Mouse (Mus musculus) midbrain, postnatal 0 days (tissue): ENCODE measurements at regions not wholly inside any gene's neighbourhood (a gene's known extent, or its start where the extent isn't known, plus 50 kb on each side); places are given as distances from the start of the nearest gene placed in this dataset.

ENCODE experiments used
- ATAC-seq: fragments of 200-750 bp; cut with Nextera tagmentation; 2 replicates; pipeline ENCODE4 v1.8.0; 2017; ENCODE audit warnings: moderate number of reproducible peaks, mild to moderate bottlenecking, moderate TSS enrichment, moderate library complexity; ENCODE audit not compliant: low FRiP score
- DNase-seq: peaks from one replicate; pipeline ENCODE4 v3.0.0-alpha.2; 2015; ENCODE audit warnings: low spot score
- H3K27ac ChIP-seq: fragments of 300-500 bp; sonication (generic); 2 replicates; pipeline ENCODE4 v1.5.1; 2014; ENCODE audit warnings: low read depth, mild to moderate bottlenecking, low read length, mixed read lengths
- H3K27me3 ChIP-seq: fragments of 300-500 bp; sonication (generic); 2 replicates; pipeline ENCODE4 v1.6.1; 2014; ENCODE audit warnings: low read length, control low read depth, mixed read lengths; ENCODE audit not compliant: insufficient read depth
- H3K36me3 ChIP-seq: fragments of 300-500 bp; sonication (generic); 2 replicates; pipeline ENCODE4 v1.6.1; 2014; ENCODE audit warnings: low read length, control low read depth, mixed read lengths; ENCODE audit not compliant: insufficient read depth
- H3K4me1 ChIP-seq: fragments of 300-500 bp; sonication (generic); 2 replicates; pipeline ENCODE4 v1.6.1; 2014; ENCODE audit warnings: mild to moderate bottlenecking, control low read depth, antibody characterized with exemption, low read length, mixed read lengths; ENCODE audit not compliant: insufficient read depth
- H3K4me2 ChIP-seq: fragments of 300-500 bp; sonication (generic); 2 replicates; pipeline ENCODE4 v1.6.1; 2014; ENCODE audit warnings: low read depth, mild to moderate bottlenecking, low read length, mixed read lengths; ENCODE audit not compliant: poor library complexity, severe bottlenecking
- H3K4me3 ChIP-seq: fragments of 300-500 bp; sonication (generic); 2 replicates; pipeline ENCODE4 v1.5.1; 2014; ENCODE audit warnings: low read depth, mild to moderate bottlenecking, low read length, moderate library complexity
- H3K9ac ChIP-seq: fragments of 300-500 bp; sonication (generic); replicated peaks from 2 replicates; pipeline ENCODE4 v1.6.1; 2014; ENCODE audit warnings: mild to moderate bottlenecking, low read length, moderate library complexity, mixed read lengths; ENCODE audit not compliant: poor library complexity, severe bottlenecking
- H3K9me3 ChIP-seq: fragments of 300-500 bp; sonication (generic); 2 replicates; pipeline ENCODE4 v1.6.1; 2016; ENCODE audit warnings: low read length, control low read depth
- CTCF ChIP-seq: IDR thresholded peaks from 2 replicates; pipeline ENCODE4 v1.5.1; 2016; ENCODE audit warnings: antibody characterized with exemption, mild to moderate bottlenecking
- WGBS: fragments of 180-500 bp; shearing (Covaris S2); extraction: QIAGEN DNeasy Blood & Tissue Kit; methylation state at CpG from one replicate; pipeline ENCODE4 v1.1.7; 2014; 5-methylcytosine and 5-hydroxymethylcytosine counted together

GRCm38 (mm10) chr11:113175323-113175722, 393.3 kb downstream of the Sox9 start:
- no peaks in the 10 kb centered on the region for H3K36me3 ChIP-seq
- H3K4me3 ChIP-seq, result no peak overlapping the region
- no peak overlapping the region for H3K9ac ChIP-seq
- H3K4me1 ChIP-seq, result no peaks in the 10 kb centered on the region
- H3K27ac ChIP-seq, result no peak overlapping the region
- no peak for ATAC-seq
- H3K9me3 ChIP-seq, result no peaks in the 10 kb centered on the region
- TF ChIP-seq CTCF, result peak; percentile 77
- H3K4me2 ChIP-seq, result no peak overlapping the region
- 35% methylated on average over 6 of the region's 6 CpGs for WGBS
- H3K27me3 ChIP-seq, result no peaks in the 10 kb centered on the region
- DNase-seq, result peak; percentile 52

- H3K27ac ChIP-seq, result no peak overlapping the region
- H3K4me1 ChIP-seq, result no peaks in the 10 kb centered on the region
- no peak overlapping the region for H3K9ac ChIP-seq
- no peak overlapping the region for H3K4me3 ChIP-seq
- 15% methylated on average over 7 of the region's 7 CpGs for WGBS
- H3K9me3 ChIP-seq, result no peaks in the 10 kb centered on the region
- no peaks in the 10 kb centered on the region for H3K27me3 ChIP-seq
- H3K4me2 ChIP-seq, result no peak overlapping the region
- ATAC-seq (no peak), DNase-seq (peak; percentile 70)
- TF ChIP-seq CTCF, result peak; percentile 85
- H3K36me3 ChIP-seq, result no peaks in the 10 kb centered on the region
These were observed 394.2 kb downstream of the Sox9 start for GRCm38 (mm10) chr11:113176183-113176582.

GRCm38 (mm10) chr11:113178375-113178774, 396.4 kb downstream of the Sox9 start:
- H3K4me1 ChIP-seq, result no peaks in the 10 kb centered on the region
- H3K36me3 ChIP-seq, result no peaks in the 10 kb centered on the region
- no peak overlapping the region for H3K4me2 ChIP-seq
- no peak for TF ChIP-seq CTCF
- no peak overlapping the region for H3K4me3 ChIP-seq
- no peak for ATAC-seq
- H3K9ac ChIP-seq, result no peak overlapping the region
- WGBS, result 84% methylated on average over 7 of the region's 7 CpGs
- no peak overlapping the region for H3K27ac ChIP-seq
- peak; percentile 34 for DNase-seq
- no peaks in the 10 kb centered on the region for H3K27me3 ChIP-seq
- no peaks in the 10 kb centered on the region for H3K9me3 ChIP-seq

GRCm38 (mm10) chr11:113180008-113180407, 398.0 kb downstream of the Sox9 start:
- ATAC-seq (no peak), DNase-seq (no peak)
- Histone ChIP-seq H3K9me3 (no peaks in the 10 kb centered on the region), H3K36me3 (no peaks in the 10 kb centered on the region), H3K4me3 (no peak overlapping the region), H3K27me3 (no peaks in the 10 kb centered on the region), H3K4me2 (no peak overlapping the region), H3K9ac (no peak overlapping the region), H3K27ac (no peak overlapping the region), H3K4me1 (no peaks in the 10 kb centered on the region)
- TF ChIP-seq CTCF, result no peak
- WGBS, result 71% methylated on average over 14 of the region's 14 CpGs

GRCm38 (mm10) chr11:113182083-113182861, 400.2 kb downstream of the Sox9 start:
- peak; percentile 67 for DNase-seq

GRCm38 (mm10) chr11:113183556-113183955, 401.5 kb downstream of the Sox9 start:
- TF ChIP-seq CTCF, result no peak
- H3K4me2 ChIP-seq, result no peak overlapping the region
- WGBS, result 62% methylated on average over 5 of the region's 5 CpGs
- no peaks in the 10 kb centered on the region for H3K9me3 ChIP-seq
- no peak overlapping the region for H3K9ac ChIP-seq
- no peaks in the 10 kb centered on the region for H3K4me1 ChIP-seq
- H3K27me3 ChIP-seq, result 0 out of 2 replicates have a peak, but pooled peaks cover 3% of the 10 kb centered on the region
- ATAC-seq (no peak), DNase-seq (peak; percentile 26)
- H3K36me3 ChIP-seq, result no peaks in the 10 kb centered on the region
- no peak overlapping the region for H3K4me3 ChIP-seq
- H3K27ac ChIP-seq, result no peak overlapping the region; the same call in 1 of the 2 replicates

More at GRCm38 (mm10) chr11:113182083-113182861, 400.2 kb downstream of the Sox9 start:
- no peak overlapping the region for H3K4me3 ChIP-seq
- WGBS, result 60% methylated on average over 13 of the region's 13 CpGs
- ATAC-seq, result no peak
- H3K9ac ChIP-seq, result no peak overlapping the region
- H3K27me3 ChIP-seq, result 0 out of 2 replicates have a peak, but pooled peaks cover 3% of the 10 kb centered on the region
- H3K4me2 ChIP-seq, result no peak overlapping the region
- H3K36me3 ChIP-seq, result no peaks in the 10 kb centered on the region
- no peak overlapping the region for H3K27ac ChIP-seq
- H3K4me1 ChIP-seq, result no peaks in the 10 kb centered on the region
- no peaks in the 10 kb centered on the region for H3K9me3 ChIP-seq
- TF ChIP-seq CTCF, result peak; percentile 47
